Mouse (Mus musculus) kidney, adult 2 months (tissue): ENCODE data around the gene Zbtb42.

Source experiments
- CTCF ChIP-seq: fragments of 200-500 bp; conservative IDR thresholded peaks from 2 replicates; pipeline ENCODE4 v1.5.1; 2011; ENCODE audit warnings: low read depth, mild to moderate bottlenecking, control low read depth, low read length, moderate library complexity, mixed read lengths; ENCODE audit not compliant: insufficient read depth, insufficient read length
- POLR2A ChIP-seq: fragments of 200-500 bp; IDR thresholded peaks from one replicate; pipeline ENCODE4 v1.6.1; 2011; ENCODE audit warnings: low read depth, low read length, control low read depth

DNA sequence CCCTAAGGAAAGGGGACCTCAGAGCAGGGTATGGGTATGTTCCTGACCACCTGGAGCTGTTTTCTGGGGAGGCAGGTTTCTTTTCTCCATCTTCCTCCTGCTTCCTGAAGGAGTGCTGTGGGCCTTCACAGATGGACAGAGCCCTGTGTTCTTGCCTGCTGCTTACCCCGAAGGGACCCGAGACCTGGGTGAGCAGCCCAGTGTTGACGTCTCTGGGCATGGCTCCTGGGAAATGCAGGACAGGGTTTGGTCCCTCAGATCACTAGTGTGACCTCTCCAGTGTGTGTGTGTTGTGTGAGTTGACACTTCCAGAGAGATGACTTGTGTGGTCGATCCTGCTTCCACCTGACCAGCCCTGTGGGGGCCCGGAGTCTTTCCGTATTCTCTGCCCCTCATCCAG, 44.8 kb downstream of the Zbtb42 start:
- no peak for TF ChIP-seq POLR2A
- TF ChIP-seq CTCF, result no peak
